Mouse (Mus musculus): Measurements from ENCODE around the gene Nxph4. TPM values are rescaled to one million over a fixed set of nuclear protein-coding genes. Genes with fewer than 3 reads are reported as not detected.
A peak's percentile ranks its signal among the peaks of the same experiment; 100 is the strongest.

Gene Nxph4
- polyA plus RNA-seq (2015; fragmentation: Nextera tagmentation; extraction: Ambion mirVana): not detected in 2 replicates

DNA sequence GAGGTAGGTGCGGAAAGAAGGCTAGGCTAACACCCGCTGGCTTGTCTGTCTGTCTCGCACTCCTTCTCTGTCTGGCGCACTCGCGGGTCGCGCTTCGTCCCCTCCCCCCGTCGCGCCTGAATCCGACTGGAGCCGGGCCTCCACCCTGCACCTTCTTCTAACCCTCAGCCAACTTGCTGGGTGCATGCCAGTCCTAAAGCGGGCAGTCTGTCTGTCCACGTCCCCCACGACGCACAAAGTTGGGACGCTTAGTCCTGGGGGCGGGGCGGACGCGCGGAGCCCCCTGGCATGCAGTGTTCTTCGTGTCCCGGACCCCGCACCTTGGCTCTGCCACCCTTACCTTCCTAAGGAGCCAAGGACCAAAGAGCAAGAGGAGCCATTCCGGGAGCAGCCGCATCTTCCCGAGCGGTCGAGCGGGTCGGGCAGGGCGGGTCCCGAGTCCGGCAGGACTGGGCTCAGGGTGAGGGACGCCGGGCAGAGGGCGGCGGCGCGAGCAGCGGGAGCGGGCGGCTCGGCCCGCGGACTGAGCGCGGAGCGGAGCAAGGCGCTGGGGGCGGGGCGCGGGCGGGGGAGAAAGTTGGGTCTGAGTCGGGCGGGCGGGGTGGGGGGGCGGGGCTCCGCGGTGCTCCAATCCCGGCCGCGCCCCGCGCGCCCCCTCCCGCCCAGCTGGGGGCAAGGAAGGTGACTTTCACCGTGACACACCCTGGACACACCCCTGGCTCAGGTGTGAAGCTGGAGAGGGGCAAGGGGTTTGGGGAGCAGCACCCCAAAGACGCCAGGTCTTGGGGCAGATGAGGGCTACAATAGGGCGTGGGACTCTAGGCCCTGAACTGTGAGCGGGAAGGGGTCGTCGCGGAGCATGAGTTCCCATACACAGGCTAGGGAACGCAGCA, at the start of gene Nxph4:
Nxph4 (minus strand) TSS at position 524 of the 893 bp plus-strand sequence.
- ATAC-seq: 0 out of 2 replicates have a peak, but pooled peaks have one; percentile 4
- Histone ChIP-seq H3K4me2 (ENCODE audit: low read depth, low read length) (peak within 1 kb of the TSS; percentile 70), H3K9ac (replicated peaks) (no peak within 1 kb of the TSS; the same call in 1 of the 2 replicates), H3K27ac (ENCODE audit: low read depth) (no peak within 1 kb of the TSS), H3K9me3 (ENCODE audit: low read length) (no peaks in the 10 kb centered on the region), H3K36me3 (replicated peaks; ENCODE audit: insufficient read depth, low read length) (peaks cover 8% of the 10 kb centered on the region), H3K27me3 (ENCODE audit: insufficient read depth, low read length) (peaks cover 73% of the 10 kb centered on the region), H3K4me1 (ENCODE audit: insufficient read depth) (peaks cover 9% of the 10 kb centered on the region), H3K4me3 (ENCODE audit: low read depth, low read length) (peak within 1 kb of the TSS; percentile 36)
- TF ChIP-seq EP300 (IDR thresholded peaks at IDR 0.05; ENCODE audit: low read depth): no peak
- TF ChIP-seq CTCF (IDR thresholded peaks at IDR 0.05; ENCODE audit: low read depth): no peak
- under 1% methylated on average over 61 of the region's 78 CpGs for WGBS (ENCODE audit: insufficient replicate concordance)
- DNase-seq: no peak

DNA sequence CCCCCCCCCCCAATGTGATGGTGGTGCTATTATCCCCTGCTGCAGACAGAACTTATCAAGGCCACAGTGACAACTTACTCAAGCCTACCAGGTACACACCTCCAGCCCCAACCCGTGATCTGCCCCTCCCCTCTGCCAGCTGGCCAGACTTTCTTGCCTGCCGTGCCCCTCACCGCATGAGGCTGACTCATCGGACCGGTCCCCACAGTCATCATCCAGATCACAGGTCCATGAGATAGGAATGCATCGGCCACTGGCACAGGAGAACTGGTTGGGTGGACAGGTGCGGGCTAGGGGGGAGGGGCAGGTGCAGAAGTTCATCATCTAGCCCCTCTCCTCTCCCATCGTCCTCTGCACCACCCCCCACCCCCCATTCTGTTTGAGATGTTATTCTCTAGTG, 49.3 kb upstream of the Nxph4 start:
- Histone ChIP-seq H3K4me2 (ENCODE audit: low read depth, low read length) (no peak overlapping the region), H3K9me3 (ENCODE audit: low read length) (no peaks in the 10 kb centered on the region), H3K36me3 (replicated peaks; ENCODE audit: insufficient read depth, low read length) (peaks cover 37% of the 10 kb centered on the region), H3K9ac (replicated peaks) (no peak overlapping the region), H3K4me1 (ENCODE audit: insufficient read depth) (no peaks in the 10 kb centered on the region), H3K27ac (ENCODE audit: low read depth) (no peak overlapping the region), H3K27me3 (ENCODE audit: insufficient read depth, low read length) (no peaks in the 10 kb centered on the region), H3K4me3 (ENCODE audit: low read depth, low read length) (no peak overlapping the region)
- ATAC-seq (no peak), DNase-seq (no peak)
- WGBS (ENCODE audit: insufficient replicate concordance): 79% methylated on average over 8 of the region's 8 CpGs
- no peak for TF ChIP-seq CTCF (IDR thresholded peaks at IDR 0.05; ENCODE audit: low read depth)
- TF ChIP-seq EP300 (IDR thresholded peaks at IDR 0.05; ENCODE audit: low read depth): no peak

DNA sequence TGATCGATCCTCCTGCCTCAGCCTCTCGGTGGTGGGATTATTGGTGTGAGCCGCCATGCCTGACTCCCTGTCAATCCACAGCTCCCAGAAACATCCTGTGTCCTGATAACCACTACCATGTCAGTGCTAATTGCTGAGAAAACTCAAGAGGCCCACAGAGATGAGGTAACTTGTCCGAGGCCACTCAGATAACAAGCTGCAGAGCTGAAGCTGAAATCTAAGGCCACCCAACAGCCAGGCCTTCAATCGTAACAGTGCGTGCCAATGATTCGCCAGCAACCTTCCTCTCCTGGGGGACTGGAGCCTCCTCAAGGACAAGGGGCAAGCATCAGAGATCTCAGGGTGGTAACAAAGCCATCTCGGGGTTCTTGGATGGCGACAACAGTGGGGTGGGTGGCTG, 46.9 kb upstream of the Nxph4 start:
- Histone ChIP-seq H3K9me3 (ENCODE audit: low read length) (no peaks in the 10 kb centered on the region), H3K36me3 (replicated peaks; ENCODE audit: insufficient read depth, low read length) (peaks cover 38% of the 10 kb centered on the region), H3K27me3 (ENCODE audit: insufficient read depth, low read length) (no peaks in the 10 kb centered on the region), H3K27ac (ENCODE audit: low read depth) (no peak overlapping the region), H3K4me3 (ENCODE audit: low read depth, low read length) (no peak overlapping the region), H3K9ac (replicated peaks) (no peak overlapping the region), H3K4me2 (ENCODE audit: low read depth, low read length) (no peak overlapping the region), H3K4me1 (ENCODE audit: insufficient read depth) (peaks cover 13% of the 10 kb centered on the region; the same call in 1 of the 2 replicates)
- 79% methylated on average over 9 of the region's 9 CpGs for WGBS (ENCODE audit: insufficient replicate concordance)
- ATAC-seq (no peak), DNase-seq (no peak)
- no peak for TF ChIP-seq CTCF (IDR thresholded peaks at IDR 0.05; ENCODE audit: low read depth)

DNA sequence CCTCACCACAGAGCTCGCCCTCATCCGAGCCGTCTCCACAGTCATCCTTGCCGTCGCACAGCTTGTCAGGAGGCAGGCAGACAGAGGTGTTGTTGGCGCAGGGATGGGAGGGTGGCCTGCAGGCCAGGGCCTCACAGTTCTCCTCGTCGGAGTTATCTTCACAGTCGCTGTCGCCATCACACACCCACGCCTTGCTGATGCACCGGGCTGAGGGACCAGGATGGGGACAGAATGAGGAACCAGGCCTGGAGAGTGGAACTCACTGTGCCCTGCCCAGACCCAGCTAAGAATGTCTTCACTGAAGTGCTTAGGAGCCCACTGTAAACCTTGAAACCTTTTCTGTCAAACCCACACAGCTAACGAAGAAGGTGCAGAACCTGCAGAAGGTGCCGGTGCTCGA, 43.6 kb upstream of the Nxph4 start:
- no peak overlapping the region for H3K9ac ChIP-seq (replicated peaks)
- WGBS (ENCODE audit: insufficient replicate concordance): 66% methylated on average over 15 of the region's 15 CpGs
- peak overlapping the region; percentile 48 for H3K27ac ChIP-seq (ENCODE audit: low read depth)
- TF ChIP-seq CTCF (IDR thresholded peaks at IDR 0.05; ENCODE audit: low read depth) (no peak), EP300 (IDR thresholded peaks at IDR 0.05; ENCODE audit: low read depth) (no peak)
- ATAC-seq (no peak), DNase-seq (no peak)
- no peaks in the 10 kb centered on the region for H3K9me3 ChIP-seq (ENCODE audit: low read length)
- H3K27me3 ChIP-seq (ENCODE audit: insufficient read depth, low read length): no peaks in the 10 kb centered on the region
- no peak overlapping the region for H3K4me3 ChIP-seq (ENCODE audit: low read depth, low read length)
- no peak overlapping the region for H3K4me2 ChIP-seq (ENCODE audit: low read depth, low read length)
- H3K4me1 ChIP-seq (ENCODE audit: insufficient read depth): peaks cover 13% of the 10 kb centered on the region; the same call in 1 of the 2 replicates
- H3K36me3 ChIP-seq (replicated peaks; ENCODE audit: insufficient read depth, low read length): peaks cover 43% of the 10 kb centered on the region

DNA sequence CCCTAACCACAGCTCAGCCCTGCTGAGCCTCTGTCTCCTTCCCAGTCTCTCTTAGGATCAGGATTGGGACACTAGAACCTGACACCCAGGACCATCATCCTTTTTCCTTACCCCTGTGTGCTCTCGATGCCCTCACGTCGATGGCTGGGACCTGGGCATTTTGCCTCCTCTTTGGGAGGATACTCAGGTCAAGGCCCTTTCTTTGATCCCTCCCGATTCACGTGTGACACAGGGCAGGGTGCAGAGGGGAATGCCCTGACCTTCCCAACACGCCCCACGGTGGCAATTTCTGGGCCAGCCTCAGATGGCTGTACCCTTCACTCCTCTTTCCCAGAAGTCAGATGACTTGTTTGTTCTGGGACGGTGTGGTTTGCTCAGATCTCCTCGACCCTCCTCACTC, 42.8 kb upstream of the Nxph4 start:
- Histone ChIP-seq H3K4me2 (ENCODE audit: low read depth, low read length) (no peak overlapping the region), H3K9me3 (ENCODE audit: low read length) (no peaks in the 10 kb centered on the region), H3K4me1 (ENCODE audit: insufficient read depth) (peaks cover 13% of the 10 kb centered on the region; the same call in 1 of the 2 replicates), H3K9ac (replicated peaks) (no peak overlapping the region), H3K27me3 (ENCODE audit: insufficient read depth, low read length) (no peaks in the 10 kb centered on the region), H3K36me3 (replicated peaks; ENCODE audit: insufficient read depth, low read length) (peaks cover 45% of the 10 kb centered on the region), H3K4me3 (ENCODE audit: low read depth, low read length) (no peak overlapping the region), H3K27ac (ENCODE audit: low read depth) (peak overlapping the region; percentile 55)
- DNase-seq (peak; percentile 61), ATAC-seq (peak; percentile 81)
- WGBS (ENCODE audit: insufficient replicate concordance): 52% methylated on average over 9 of the region's 9 CpGs
- no peak for TF ChIP-seq CTCF (IDR thresholded peaks at IDR 0.05; ENCODE audit: low read depth)
- no peak for TF ChIP-seq EP300 (IDR thresholded peaks at IDR 0.05; ENCODE audit: low read depth)

DNA sequence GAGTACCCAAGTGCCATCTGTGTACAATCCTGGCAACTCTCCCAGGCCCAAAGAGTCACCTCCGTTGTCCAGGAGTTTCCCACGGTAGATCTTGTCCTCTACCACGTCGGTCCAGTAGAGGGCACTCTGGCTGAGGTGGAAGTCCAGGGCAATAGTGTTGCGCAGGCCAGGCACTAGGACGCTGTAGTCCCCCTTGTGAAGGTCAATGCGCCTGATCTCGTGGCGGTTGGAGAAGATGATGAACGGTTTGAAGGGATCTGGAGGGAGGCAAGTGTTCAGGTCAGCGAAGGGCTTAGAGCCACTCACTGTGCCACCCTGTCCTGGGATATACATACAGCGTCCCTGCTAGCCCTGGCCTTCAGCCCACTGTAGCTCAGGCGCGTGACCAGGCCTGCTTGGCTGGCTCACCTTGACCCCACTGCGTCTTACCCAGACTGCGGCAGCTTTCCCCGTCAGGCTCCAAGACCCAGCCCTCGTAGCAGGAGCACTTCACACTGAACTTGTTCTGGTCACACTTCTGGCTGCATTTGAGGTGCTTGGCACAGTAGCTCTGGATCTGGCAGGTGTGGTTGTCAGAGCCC, 42.1 kb upstream of the Nxph4 start:
- peaks cover 44% of the 10 kb centered on the region for H3K36me3 ChIP-seq (replicated peaks; ENCODE audit: insufficient read depth, low read length)
- WGBS (ENCODE audit: insufficient replicate concordance): 49% methylated on average over 18 of the region's 18 CpGs

More for the DNA sequence above, 42.1 kb upstream of the Nxph4 start:
- ATAC-seq (peak; percentile 54), DNase-seq (peak; percentile 80)
- Histone ChIP-seq H3K4me3 (ENCODE audit: low read depth, low read length) (no peak overlapping the region), H3K4me2 (ENCODE audit: low read depth, low read length) (no peak overlapping the region), H3K27me3 (ENCODE audit: insufficient read depth, low read length) (no peaks in the 10 kb centered on the region), H3K27ac (ENCODE audit: low read depth) (peak overlapping the region; percentile 55), H3K9ac (replicated peaks) (peak overlapping the region; percentile 38), H3K4me1 (ENCODE audit: insufficient read depth) (peaks cover 13% of the 10 kb centered on the region; the same call in 1 of the 2 replicates), H3K9me3 (ENCODE audit: low read length) (no peaks in the 10 kb centered on the region)
- no peak for TF ChIP-seq EP300 (IDR thresholded peaks at IDR 0.05; ENCODE audit: low read depth)
- peak; percentile 87 for TF ChIP-seq CTCF (IDR thresholded peaks at IDR 0.05; ENCODE audit: low read depth)
